Mouse (Mus musculus) hindbrain, embryonic 15.5 days (tissue): ENCODE results near the gene Gca. TPM values are rescaled to one million over a fixed set of nuclear protein-coding genes. Genes with fewer than 3 reads are reported as not detected.
"Not testable (repeated sequence)": the region's sequence is repeated elsewhere in the genome, so short reads cannot be mapped to it uniquely, and the experiment has no call there.

Experiments used
- ATAC-seq: fragments of 200-750 bp; cut with Nextera tagmentation; 2 replicates; pipeline ENCODE4 v1.8.0; 2017; ENCODE audit warnings: low read depth, moderate number of reproducible peaks, moderate TSS enrichment; ENCODE audit not compliant: low FRiP score
- H3K27ac ChIP-seq: fragments of 300-500 bp; sonication (generic); replicated peaks from 2 replicates; pipeline ENCODE4 v1.5.1; 2015; ENCODE audit warnings: mild to moderate bottlenecking, inconsistent platforms
- H3K27me3 ChIP-seq: fragments of 300-500 bp; sonication (generic); 2 replicates; pipeline ENCODE4 v1.6.1; 2015; ENCODE audit warnings: control low read depth, inconsistent platforms
- H3K36me3 ChIP-seq: fragments of 300-500 bp; sonication (generic); 2 replicates; pipeline ENCODE4 v1.6.1; 2015; ENCODE audit warnings: control low read depth, inconsistent platforms
- H3K4me1 ChIP-seq: fragments of 300-500 bp; sonication (generic); replicated peaks from 2 replicates; pipeline ENCODE4 v1.6.1; 2015; ENCODE audit warnings: control low read depth, inconsistent platforms
- H3K4me2 ChIP-seq: fragments of 300-500 bp; sonication (generic); 2 replicates; pipeline ENCODE4 v1.6.1; 2015; ENCODE audit warnings: moderate library complexity, mild to moderate bottlenecking, inconsistent platforms
- H3K4me3 ChIP-seq: fragments of 300-500 bp; sonication (generic); 2 replicates; pipeline ENCODE4 v1.5.1; 2015; ENCODE audit warnings: mild to moderate bottlenecking, inconsistent platforms
- H3K9ac ChIP-seq: fragments of 300-500 bp; sonication (generic); 2 replicates; pipeline ENCODE4 v1.6.1; 2015; ENCODE audit warnings: inconsistent platforms
- H3K9me3 ChIP-seq: fragments of 300-500 bp; sonication (generic); 2 replicates; pipeline ENCODE4 v1.6.1; 2016; ENCODE audit warnings: control low read depth, inconsistent platforms
- WGBS: fragments of 180-500 bp; shearing (Covaris S2); methylation state at CpG from one replicate; pipeline ENCODE4 v1.1.7; 2015; 5-methylcytosine and 5-hydroxymethylcytosine counted together
- polyA plus RNA-seq: library from polyadenylated mRNA; unstranded; fragments of >200 nt; fragmentation: Nextera tagmentation; extraction: Ambion mirVana; gene quantifications from 2 replicates; pipeline ENCODE4 v1.2.1, GENCODE M21; 2015

Gca gene
- polyA plus RNA-seq, 1 experiment from 2014 or later, result 4.5 TPM

DNA sequence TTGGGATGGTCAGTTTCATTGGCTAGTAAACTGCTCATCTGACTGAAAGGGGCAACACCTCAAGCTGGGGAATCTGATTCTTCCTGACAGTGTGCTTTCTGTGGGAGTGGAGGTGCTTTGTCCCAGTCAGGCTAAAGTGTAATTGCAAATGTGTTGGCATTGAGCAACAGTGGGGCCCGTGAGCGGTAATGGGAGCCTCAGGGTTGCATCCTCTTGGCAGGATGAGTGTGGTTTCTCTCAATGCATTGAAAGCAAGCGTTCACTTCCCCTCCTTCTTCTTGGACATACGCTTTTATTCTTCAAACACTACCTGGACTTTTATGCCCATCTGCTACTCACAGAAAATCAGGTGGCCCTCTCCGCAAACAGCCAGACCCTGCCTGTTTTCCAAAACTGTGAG lies 8.7 kb downstream of the Gca start:
- WGBS, result 91% methylated on average over 5 of the region's 5 CpGs
- Histone ChIP-seq H3K9ac (no peak overlapping the region), H3K4me3 (no peak overlapping the region), H3K9me3 (no peaks in the 10 kb centered on the region), H3K27me3 (no peaks in the 10 kb centered on the region), H3K4me2 (no peak overlapping the region), H3K36me3 (no peaks in the 10 kb centered on the region), H3K4me1 (no peaks in the 10 kb centered on the region), H3K27ac (no peak overlapping the region)
- ATAC-seq, result no peak

DNA sequence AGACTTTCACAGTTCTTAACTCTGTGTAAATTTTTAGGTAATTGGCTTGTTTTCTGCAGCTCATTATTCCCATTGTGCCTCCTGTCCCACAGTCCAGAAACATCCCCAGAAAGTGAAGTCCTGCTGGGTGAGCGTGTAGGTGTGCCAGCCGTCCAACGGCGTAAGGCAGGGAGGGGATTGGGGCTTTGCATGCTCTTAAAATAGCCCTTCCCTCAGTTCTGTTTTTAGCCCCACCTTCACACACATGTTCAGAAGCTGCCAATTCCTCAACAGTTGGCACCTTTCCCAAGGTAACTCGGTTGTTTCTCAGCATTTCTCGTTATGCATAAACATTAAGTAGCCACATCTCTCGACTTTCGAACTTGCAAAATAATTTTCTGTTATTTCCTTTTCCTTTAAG lies 17.6 kb downstream of the Gca start:
- no peak for ATAC-seq
- no peak overlapping the region for H3K4me2 ChIP-seq
- no peaks in the 10 kb centered on the region for H3K4me1 ChIP-seq
- no peaks in the 10 kb centered on the region for H3K27me3 ChIP-seq
- no peak overlapping the region for H3K27ac ChIP-seq
- WGBS, result 71% methylated on average over 8 of the region's 8 CpGs
- H3K9ac ChIP-seq, result no peak overlapping the region
- no peaks in the 10 kb centered on the region for H3K36me3 ChIP-seq
- no peaks in the 10 kb centered on the region for H3K9me3 ChIP-seq
- no peak overlapping the region for H3K4me3 ChIP-seq

- Histone ChIP-seq H3K27ac (no peak overlapping the region), H3K27me3 (no peaks in the 10 kb centered on the region), H3K9me3 (no peaks in the 10 kb centered on the region), H3K4me3 (no peak overlapping the region), H3K4me2 (no peak overlapping the region), H3K9ac (no peak overlapping the region), H3K36me3 (no peaks in the 10 kb centered on the region), H3K4me1 (no peaks in the 10 kb centered on the region)
- ATAC-seq, result no peak
- WGBS, result 65% methylated on average over 3 of the region's 3 CpGs
Observed at GRCm38 (mm10) chr2:62684989-62685595, 21.0 kb downstream of the Gca start.

GRCm38 (mm10) chr2:62685934-62686333 lies 21.8 kb downstream of the Gca start:
- H3K27me3 ChIP-seq, result no peaks in the 10 kb centered on the region
- ATAC-seq, result no peak
- 91% methylated on average over 6 of the region's 6 CpGs for WGBS

DNA sequence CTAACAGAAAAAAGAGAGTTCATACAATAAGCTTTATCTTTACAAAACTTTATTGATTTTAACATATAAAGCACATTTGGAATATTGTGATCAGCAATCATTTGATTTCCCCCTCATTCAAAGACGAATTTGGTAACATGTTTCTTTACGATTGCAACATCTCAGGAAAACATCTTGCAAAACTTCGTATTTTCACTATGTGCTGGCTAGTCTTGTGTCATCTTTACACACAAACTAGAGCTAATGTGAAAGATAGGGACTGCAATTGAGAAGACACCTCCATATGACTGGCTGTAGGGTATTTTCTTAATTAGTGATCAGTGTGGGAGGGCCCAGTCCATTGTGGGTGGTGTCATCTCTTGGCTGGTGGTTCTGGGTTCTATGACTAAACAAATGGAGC lies 42.2 kb downstream of the Gca start:
- Histone ChIP-seq H3K36me3 (peaks cover 14% of the 10 kb centered on the region), H3K27ac (no peak overlapping the region)
- 87% methylated on average over 3 of the region's 3 CpGs for WGBS

More at GRCm38 (mm10) chr2:62685934-62686333, 21.8 kb downstream of the Gca start:
- H3K9me3 ChIP-seq, result no peaks in the 10 kb centered on the region
- H3K4me2 ChIP-seq, result no peak overlapping the region
- H3K9ac ChIP-seq, result no peak overlapping the region
- H3K36me3 ChIP-seq, result no peaks in the 10 kb centered on the region
- H3K27ac ChIP-seq, result no peak overlapping the region
- H3K4me1 ChIP-seq, result no peaks in the 10 kb centered on the region
- H3K4me3 ChIP-seq, result no peak overlapping the region

DNA sequence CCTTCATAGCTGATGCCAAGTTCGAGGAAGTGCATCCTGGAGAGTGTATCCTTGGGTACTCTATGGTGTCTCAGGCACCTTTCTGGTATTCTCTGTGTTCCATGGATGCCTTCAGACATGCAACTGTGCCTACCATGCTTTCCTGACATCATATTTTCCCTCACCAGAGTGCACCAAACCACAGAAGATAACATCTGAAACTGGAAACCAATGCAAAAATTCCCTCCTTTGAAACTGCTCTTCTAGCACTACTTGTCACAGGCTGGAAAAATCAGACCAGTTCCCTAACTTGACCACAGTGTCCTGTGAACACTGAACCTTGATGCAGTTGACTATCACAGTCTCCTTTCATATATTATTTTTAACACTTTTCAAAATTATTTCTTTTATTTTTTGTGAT lies 45.5 kb downstream of the Gca start:
- H3K4me2 ChIP-seq, result no peak overlapping the region
- H3K9me3 ChIP-seq, result no peaks in the 10 kb centered on the region
- no peak overlapping the region for H3K9ac ChIP-seq
- WGBS, result 90% methylated on average over 1 of the region's 1 CpGs
- no peak for ATAC-seq
- no peak overlapping the region for H3K4me3 ChIP-seq
- H3K27ac ChIP-seq, result no peak overlapping the region
- H3K27me3 ChIP-seq, result no peaks in the 10 kb centered on the region
- H3K36me3 ChIP-seq, result 0 out of 2 replicates have a peak, but pooled peaks cover 2% of the 10 kb centered on the region
- H3K4me1 ChIP-seq, result no peaks in the 10 kb centered on the region

More for the DNA sequence above, 42.2 kb downstream of the Gca start:
- H3K9me3 ChIP-seq, result no peaks in the 10 kb centered on the region
- no peak overlapping the region for H3K4me2 ChIP-seq
- H3K4me1 ChIP-seq, result no peaks in the 10 kb centered on the region
- H3K9ac ChIP-seq, result no peak overlapping the region
- H3K27me3 ChIP-seq, result no peaks in the 10 kb centered on the region
- no peak overlapping the region for H3K4me3 ChIP-seq
- no peak for ATAC-seq

- H3K27me3 ChIP-seq, result not testable (repeated sequence)
- WGBS, result 95% methylated on average over 4 of the region's 4 CpGs
Observed at GRCm38 (mm10) chr2:62714362-62714761, 50.3 kb downstream of the Gca start.

GRCm38 (mm10) chr2:62715260-62715659 lies 51.2 kb downstream of the Gca start:
- H3K9me3 ChIP-seq, result no peaks in the 10 kb centered on the region
- H3K27ac ChIP-seq, result no peak overlapping the region
- no peak overlapping the region for H3K9ac ChIP-seq
- H3K4me2 ChIP-seq, result no peak overlapping the region
- no peaks in the 10 kb centered on the region for H3K27me3 ChIP-seq
- no peak overlapping the region for H3K4me3 ChIP-seq
- H3K36me3 ChIP-seq, result 0 out of 2 replicates have a peak, but pooled peaks cover 2% of the 10 kb centered on the region
- no peak for ATAC-seq
- WGBS, result 91% methylated on average over 4 of the region's 4 CpGs
- H3K4me1 ChIP-seq, result no peaks in the 10 kb centered on the region

More at GRCm38 (mm10) chr2:62714362-62714761, 50.3 kb downstream of the Gca start:
- H3K9me3 ChIP-seq, H3K4me1 ChIP-seq, H3K4me3 ChIP-seq, H3K9ac ChIP-seq, H3K27ac ChIP-seq, H3K36me3 ChIP-seq, ATAC-seq, H3K4me2 ChIP-seq: not testable (repeated sequence)

- Histone ChIP-seq H3K9ac (no peak overlapping the region), H3K9me3 (no peaks in the 10 kb centered on the region), H3K27ac (no peak overlapping the region), H3K4me1 (no peaks in the 10 kb centered on the region), H3K36me3 (0 out of 2 replicates have a peak, but pooled peaks cover 2% of the 10 kb centered on the region), H3K4me2 (no peak overlapping the region), H3K4me3 (no peak overlapping the region), H3K27me3 (no peaks in the 10 kb centered on the region)
- WGBS, result 86% methylated on average over 6 of the region's 6 CpGs
- ATAC-seq, result no peak
Observed at GRCm38 (mm10) chr2:62717270-62717669, 53.2 kb downstream of the Gca start.

DNA sequence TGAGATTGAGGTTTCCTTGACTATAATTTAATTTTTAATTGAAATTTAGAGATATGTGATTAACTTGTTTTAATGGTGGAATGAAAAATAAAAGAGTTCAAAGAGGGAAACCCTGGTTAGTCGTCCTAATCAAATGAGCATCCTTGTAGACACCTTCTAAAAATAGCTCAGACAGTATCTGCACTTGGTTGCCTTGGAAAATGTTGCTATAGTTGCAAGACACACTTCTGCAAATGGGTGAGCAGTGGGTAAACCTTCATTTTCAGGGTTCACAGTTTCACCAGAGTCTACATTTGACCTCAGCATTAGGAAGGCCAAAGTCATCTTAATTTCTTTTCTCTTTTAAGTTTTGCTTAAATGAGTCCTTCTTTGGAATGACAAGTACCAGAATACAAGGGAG lies 54.3 kb downstream of the Gca start:
- H3K27me3 ChIP-seq, result no peaks in the 10 kb centered on the region
- H3K27ac ChIP-seq, result no peak overlapping the region
- no peaks in the 10 kb centered on the region for H3K4me1 ChIP-seq
- 0 out of 2 replicates have a peak, but pooled peaks cover 2% of the 10 kb centered on the region for H3K36me3 ChIP-seq
- no peaks in the 10 kb centered on the region for H3K9me3 ChIP-seq
- H3K4me2 ChIP-seq, result no peak overlapping the region
- no peak for ATAC-seq
- WGBS, result 35% methylated on average over 1 of the region's 1 CpGs
- H3K9ac ChIP-seq, result no peak overlapping the region
- no peak overlapping the region for H3K4me3 ChIP-seq

DNA sequence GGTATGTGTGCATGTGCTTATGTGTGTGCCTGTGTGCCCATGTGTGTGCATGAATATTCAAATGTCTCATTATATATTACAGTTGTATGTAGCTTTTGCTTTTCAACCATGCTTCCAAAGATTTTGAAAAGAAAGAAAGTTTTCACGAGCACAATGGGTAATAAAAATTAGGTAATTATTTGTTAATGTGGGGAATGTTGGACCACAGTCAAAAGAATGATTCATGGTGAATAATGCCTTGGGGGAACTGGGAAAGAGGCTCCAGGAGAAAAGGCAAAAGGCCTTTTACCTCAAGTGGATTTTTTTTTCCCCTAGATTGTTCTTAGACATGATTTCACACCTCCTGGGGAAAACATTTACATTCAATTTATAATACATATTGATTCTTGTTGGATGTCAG lies 61.9 kb downstream of the Gca start:
- Histone ChIP-seq H3K4me2 (no peak overlapping the region), H3K4me3 (no peak overlapping the region), H3K4me1 (no peaks in the 10 kb centered on the region), H3K27ac (no peak overlapping the region), H3K9ac (no peak overlapping the region), H3K27me3 (no peaks in the 10 kb centered on the region), H3K36me3 (no peaks in the 10 kb centered on the region), H3K9me3 (no peaks in the 10 kb centered on the region)
- ATAC-seq, result no peak
- 51% methylated on average over 1 of the region's 1 CpGs for WGBS

- no peak for ATAC-seq
- Histone ChIP-seq H3K36me3 (no peaks in the 10 kb centered on the region), H3K4me1 (no peaks in the 10 kb centered on the region), H3K9ac (no peak overlapping the region), H3K27ac (no peak overlapping the region), H3K9me3 (no peaks in the 10 kb centered on the region), H3K4me2 (no peak overlapping the region), H3K27me3 (no peaks in the 10 kb centered on the region), H3K4me3 (no peak overlapping the region)
- WGBS, result 89% methylated on average over 2 of the region's 2 CpGs
Observed at GRCm38 (mm10) chr2:62727732-62728131, 63.6 kb downstream of the Gca start.

DNA sequence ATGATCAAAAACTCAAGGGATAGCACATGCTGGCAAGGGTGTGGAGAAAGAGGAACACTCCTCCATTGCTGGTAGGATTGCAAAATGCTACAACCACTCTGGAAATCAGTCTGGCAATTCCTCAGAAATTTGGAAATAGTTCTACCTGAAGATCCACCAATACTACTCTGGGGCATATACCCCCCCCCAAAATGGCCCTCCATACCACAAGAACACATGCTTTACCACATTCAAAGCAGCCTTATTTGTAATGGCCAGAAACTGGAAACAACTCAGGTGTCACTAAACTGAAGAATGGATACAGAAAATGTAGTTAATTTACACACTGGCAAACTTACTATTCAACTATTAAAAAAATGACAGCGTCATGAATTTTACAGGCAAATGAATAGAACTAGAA lies 66.6 kb downstream of the Gca start:
- H3K36me3 ChIP-seq, result no peaks in the 10 kb centered on the region
- H3K4me1 ChIP-seq, result no peaks in the 10 kb centered on the region
- H3K9me3 ChIP-seq, result no peaks in the 10 kb centered on the region
- no peak overlapping the region for H3K4me3 ChIP-seq
- H3K27me3 ChIP-seq, result no peaks in the 10 kb centered on the region
- no peak for ATAC-seq
- H3K9ac ChIP-seq, result no peak overlapping the region
- 76% methylated on average over 1 of the region's 1 CpGs for WGBS
- H3K4me2 ChIP-seq, result no peak overlapping the region
- no peak overlapping the region for H3K27ac ChIP-seq
